Mouse (Mus musculus): ENCODE measurements at regions not wholly inside any gene's neighbourhood (a gene's known extent, or its start where the extent isn't known, plus 50 kb on each side); places are given as distances from the start of the nearest gene placed in this dataset.

GRCm38 (mm10) chr10:98485751-98486681, 428.2 kb upstream of the Atp2b1 start:
- peak; percentile 67 for DNase-seq

DNA sequence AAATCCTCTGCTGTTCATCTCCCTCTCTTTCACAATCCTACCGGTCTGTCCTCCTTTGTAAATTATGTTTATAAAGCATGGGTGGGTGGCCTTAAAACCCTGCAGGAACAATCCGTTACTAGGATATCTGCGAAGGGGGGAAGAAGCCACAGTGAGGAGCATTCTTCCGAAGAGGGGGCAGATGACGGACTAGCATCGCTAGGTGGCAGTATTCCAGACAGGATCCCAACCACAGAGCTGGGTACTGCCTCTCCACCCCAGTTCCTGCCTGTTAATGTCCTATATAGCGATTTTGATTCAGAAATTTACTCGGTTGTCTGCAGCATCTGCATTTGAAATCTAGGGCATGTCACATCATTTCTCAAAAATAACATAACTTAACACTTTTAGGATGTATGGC, 419.9 kb upstream of the Atp2b1 start:
- DNase-seq: peak; percentile 36

GRCm38 (mm10) chr10:98496254-98496653, 418.0 kb upstream of the Atp2b1 start:
- DNase-seq: no peak

- no peak for DNase-seq
Observed at GRCm38 (mm10) chr10:98500315-98500714, 413.9 kb upstream of the Atp2b1 start.

DNA sequence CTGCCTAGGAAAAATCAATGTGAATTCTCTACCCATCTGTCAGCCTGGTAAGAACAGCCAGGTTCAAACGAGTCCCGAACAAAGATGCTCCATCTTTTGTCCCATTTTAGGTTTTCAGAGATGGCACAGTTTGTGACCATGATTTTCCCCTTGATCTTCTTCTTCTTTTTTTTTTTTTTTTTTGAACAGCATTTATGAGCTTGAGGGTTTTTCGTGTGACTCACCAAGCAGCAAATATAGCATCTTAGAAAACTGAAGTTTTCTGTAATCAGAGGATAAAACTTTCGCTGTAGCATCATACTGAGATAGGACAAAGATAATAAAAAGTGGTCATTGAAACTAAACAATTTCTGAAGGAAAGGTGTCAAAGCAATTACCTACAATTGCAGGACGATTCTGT, 412.6 kb upstream of the Atp2b1 start:
- no peak for DNase-seq

GRCm38 (mm10) chr10:98504524-98504923, 409.7 kb upstream of the Atp2b1 start:
- DNase-seq: no peak

GRCm38 (mm10) chr10:98508515-98509143, 405.6 kb upstream of the Atp2b1 start:
- DNase-seq: no peak

DNA sequence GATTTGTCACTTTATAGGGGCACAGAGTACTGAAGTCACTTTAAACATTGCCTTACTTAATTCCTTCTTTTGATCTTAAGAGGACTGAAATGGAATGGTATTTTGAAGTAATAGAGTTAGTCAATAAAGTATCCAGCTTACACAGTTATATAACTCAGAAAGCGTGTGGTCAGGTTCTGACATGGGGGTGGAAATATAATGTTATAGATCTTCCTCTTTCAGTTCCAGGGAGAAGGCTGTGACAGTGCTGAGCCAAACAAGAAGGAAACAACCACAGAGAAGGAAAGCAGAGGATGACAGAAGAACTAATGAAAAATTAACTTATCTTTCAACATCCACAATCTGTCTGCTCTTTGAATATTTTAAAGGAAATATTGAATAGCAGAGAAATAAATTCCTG, 399.4 kb upstream of the Atp2b1 start:
- DNase-seq: no peak

DNA sequence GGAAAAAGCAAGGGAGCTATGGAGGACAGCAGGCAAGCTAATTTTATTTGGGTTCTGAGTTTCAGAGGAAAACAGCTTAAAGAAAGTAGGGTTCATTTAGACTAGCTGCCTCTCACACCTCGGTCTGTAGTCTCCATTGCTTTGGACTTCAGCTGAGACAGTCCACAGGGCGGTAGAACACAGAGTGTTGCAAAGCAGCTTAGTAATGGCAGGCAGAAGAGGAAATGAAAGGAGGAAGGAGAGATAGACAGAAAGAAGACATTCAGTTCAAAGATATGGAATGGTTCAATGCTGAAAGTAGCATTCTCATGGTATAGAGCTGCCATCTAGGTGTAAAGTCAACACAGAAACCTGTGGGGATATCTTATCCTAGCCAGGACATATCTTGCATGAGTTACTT, 396.6 kb upstream of the Atp2b1 start:
- no peak for DNase-seq

- peak; percentile 13 for DNase-seq
Observed at GRCm38 (mm10) chr10:98529565-98529964, 384.6 kb upstream of the Atp2b1 start.

- no peak for DNase-seq
Observed at GRCm38 (mm10) chr10:98531425-98531824, 382.8 kb upstream of the Atp2b1 start.

- DNase-seq: no peak
Observed at GRCm38 (mm10) chr10:98538706-98539105, 375.5 kb upstream of the Atp2b1 start.

- no peak for DNase-seq
Observed at GRCm38 (mm10) chr10:98541062-98541461, 373.1 kb upstream of the Atp2b1 start.

GRCm38 (mm10) chr10:98542072-98542471, 372.1 kb upstream of the Atp2b1 start:
- DNase-seq: no peak

GRCm38 (mm10) chr10:98543253-98543997, 370.8 kb upstream of the Atp2b1 start:
- DNase-seq: no peak

DNA sequence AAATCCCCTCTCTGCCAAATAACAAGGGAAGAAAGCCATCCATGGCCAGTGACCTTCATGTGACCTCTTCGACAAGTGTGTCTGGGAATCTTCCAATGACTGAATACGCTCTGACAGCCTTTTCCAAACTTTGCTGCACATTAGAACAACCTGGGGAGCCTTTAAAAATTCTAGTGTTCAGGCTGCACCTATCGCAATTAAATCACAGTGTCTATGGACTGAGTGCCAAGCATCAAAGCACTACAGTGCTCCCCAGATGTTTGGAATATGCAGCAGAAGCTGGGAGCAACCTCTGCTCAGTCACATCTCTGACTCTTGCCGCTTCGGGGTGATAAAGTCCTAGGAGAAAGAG, 370.2 kb upstream of the Atp2b1 start:
- no peak for DNase-seq

DNA sequence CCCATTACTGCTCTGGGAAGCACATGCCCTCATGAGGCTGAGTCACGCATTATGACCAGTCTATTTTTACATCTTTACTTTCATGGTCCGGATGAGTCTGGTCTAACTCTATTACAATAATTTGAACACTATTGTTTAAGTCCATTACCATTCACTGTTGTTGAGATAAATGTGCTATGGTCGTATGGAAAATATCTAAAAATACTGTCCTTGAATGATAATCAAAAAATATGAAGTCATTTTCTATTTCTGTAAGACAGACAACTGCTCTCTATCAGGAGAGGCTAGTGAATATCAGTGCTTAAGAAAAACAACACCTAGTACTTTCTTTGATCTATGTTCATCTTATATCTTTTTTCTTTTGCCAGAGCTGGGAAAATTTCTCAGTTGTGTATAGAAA, 359.6 kb upstream of the Atp2b1 start:
- no peak for DNase-seq

DNA sequence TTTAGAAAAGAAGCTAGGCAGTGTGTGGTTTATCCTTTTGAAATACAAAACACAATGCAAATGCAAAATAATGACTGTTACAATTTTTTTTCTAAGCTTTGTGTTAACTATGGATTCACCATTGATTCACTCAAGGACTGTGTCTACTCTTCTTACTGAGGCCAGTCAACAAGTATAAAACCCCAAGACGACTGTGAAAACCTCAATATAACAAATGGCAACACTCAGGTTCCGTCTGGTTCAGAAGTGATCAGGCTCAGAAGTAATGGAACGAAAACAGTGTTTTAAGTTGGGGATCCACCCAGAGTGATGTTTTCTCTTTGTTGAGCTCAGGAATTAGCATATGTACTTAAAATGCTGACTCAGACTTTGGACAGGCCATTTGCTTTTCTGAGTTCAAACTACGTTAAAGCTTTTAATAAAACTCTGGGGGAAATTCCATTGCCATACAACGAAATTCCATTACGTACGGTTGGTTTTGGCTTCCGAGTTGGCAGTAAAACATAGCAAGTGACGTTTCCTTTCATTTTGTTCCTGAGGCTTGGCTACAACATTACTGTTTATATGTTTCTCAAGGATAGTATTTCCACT, 356.6 kb upstream of the Atp2b1 start:
- no peak for DNase-seq

DNA sequence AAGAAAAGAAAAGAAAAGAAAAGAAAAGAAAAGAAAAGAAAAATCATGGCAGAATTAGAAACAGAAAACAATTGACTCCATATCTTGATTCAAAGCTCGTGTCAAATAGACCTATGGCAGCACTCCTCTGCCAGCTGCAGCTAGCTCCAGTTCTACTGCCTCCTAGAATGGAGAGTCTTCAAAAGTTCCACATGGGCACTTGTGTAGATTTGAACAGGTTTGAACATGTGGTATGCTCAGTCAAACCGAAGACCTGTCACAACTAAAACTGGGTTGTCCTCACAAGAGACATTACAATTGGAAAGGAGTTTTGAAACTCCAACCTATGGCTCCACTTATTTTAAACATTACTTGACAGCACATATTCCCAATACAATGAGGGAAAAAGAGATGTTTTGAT, 355.6 kb upstream of the Atp2b1 start:
- DNase-seq: no peak

GRCm38 (mm10) chr10:98562297-98562912, 351.8 kb upstream of the Atp2b1 start:
- no peak for DNase-seq

DNA sequence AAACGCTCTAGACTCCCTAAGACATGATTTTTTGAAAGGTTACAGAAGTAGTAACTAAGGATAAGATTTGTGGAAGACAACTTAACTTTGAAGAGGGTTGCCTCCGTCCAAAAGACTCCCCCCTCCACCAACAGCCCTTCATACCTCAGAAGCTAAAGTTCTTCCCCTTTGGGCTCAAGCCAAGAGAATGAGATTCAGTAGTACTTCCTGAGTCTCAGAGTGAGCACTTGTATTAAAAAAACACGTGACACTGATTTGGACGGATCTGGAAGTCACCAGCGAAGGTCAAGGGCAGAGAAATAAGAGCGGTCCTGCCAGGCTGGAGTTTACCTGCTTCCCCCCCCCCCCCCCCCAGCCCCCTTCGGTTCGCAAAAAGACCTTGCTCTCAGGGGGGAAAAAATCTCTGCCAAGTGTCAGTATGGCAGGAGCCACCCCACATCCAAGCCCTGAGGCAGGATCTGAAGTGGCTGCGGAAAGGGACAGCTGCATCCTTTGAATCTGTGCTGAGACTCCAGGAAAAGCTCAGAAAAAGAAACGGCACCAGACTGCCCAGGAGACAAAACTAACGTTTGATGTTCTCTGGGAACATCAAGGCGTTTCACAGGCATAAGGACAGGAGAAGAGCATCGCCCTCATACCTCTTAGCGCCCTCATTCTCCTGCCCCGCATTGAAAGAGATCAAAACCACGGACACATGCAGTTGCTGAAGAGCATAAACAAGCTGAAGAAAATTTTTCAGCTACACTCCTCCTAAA, 341.2 kb upstream of the Atp2b1 start:
- DNase-seq: no peak

GRCm38 (mm10) chr10:98577040-98577439, 337.2 kb upstream of the Atp2b1 start:
- DNase-seq: no peak

Measured in right cerebral cortex, postnatal 25 days (tissue).